13 mouse cellular contexts compared by ENCODE assay signal in genomic region chr2:155279163-155279562, GRCm38 (mm10).
"Had no signal": no experiment of that assay in that cellular context is flagged by ENCODE, and none has a peak within 500 bp of the region (broad histone marks: within the 10 kb centered on the region; RNA-seq: fewer than 3 reads in every experiment).

No protein-coding gene starts in this region.

- H3K27me3 ChIP-seq: limb, embryonic 15.5 days; neural tube, embryonic 12.5 days had no signal

- DNase-seq: lung, embryonic 14.5 days; lung, postnatal 10 days; lung, postnatal 4 days; midbrain, embryonic 14.5 days; right cerebral cortex, postnatal 4 days; spleen, adult 18-20 months; thymus, adult 18-20 months; thymus, postnatal 14 days had no signal

- H3K27ac ChIP-seq: left cerebral cortex, adult 2 months; limb, embryonic 15.5 days; liver, embryonic 12.5 days; midbrain, embryonic 10.5 days; neural tube, embryonic 12.5 days had no signal

- H3K4me2 ChIP-seq: limb, embryonic 15.5 days; liver, embryonic 12.5 days; lung, embryonic 14.5 days; neural tube, embryonic 12.5 days had no signal

- H3K9ac ChIP-seq: limb, embryonic 15.5 days; liver, embryonic 12.5 days; lung, embryonic 14.5 days; neural tube, embryonic 12.5 days had no signal

- H3K4me3 ChIP-seq: left cerebral cortex, adult 2 months; limb, embryonic 15.5 days; liver, embryonic 12.5 days; midbrain, embryonic 10.5 days; neural tube, embryonic 12.5 days had no signal

- ATAC-seq: liver, embryonic 12.5 days had no signal

- H3K9me3 ChIP-seq: limb, embryonic 15.5 days; liver, embryonic 12.5 days; midbrain, embryonic 10.5 days; neural tube, embryonic 12.5 days had no signal
